Mouse (Mus musculus) heart, embryonic 10.5 days (tissue): ENCODE measurements at regions not wholly inside any gene's neighbourhood (a gene's known extent, or its start where the extent isn't known, plus 50 kb on each side); places are given as distances from the start of the nearest gene placed in this dataset.

Source experiments
- DNase-seq: peaks from one replicate; pipeline ENCODE4 v3.0.0-alpha.2; 2017; ENCODE audit warnings: low spot score
- H3K27ac ChIP-seq: fragments of 300-500 bp; sonication (generic); 2 replicates; pipeline ENCODE4 v1.5.1; 2016; ENCODE audit warnings: mild to moderate bottlenecking
- H3K27me3 ChIP-seq: fragments of 300-500 bp; sonication (generic); 2 replicates; pipeline ENCODE4 v1.6.1; 2016; ENCODE audit warnings: mild to moderate bottlenecking; ENCODE audit not compliant: poor library complexity, insufficient read depth, severe bottlenecking
- H3K36me3 ChIP-seq: fragments of 300-500 bp; sonication (generic); 2 replicates; pipeline ENCODE4 v1.6.1; 2016; ENCODE audit warnings: mild to moderate bottlenecking, moderate library complexity
- H3K4me1 ChIP-seq: fragments of 300-500 bp; sonication (generic); 2 replicates; pipeline ENCODE4 v1.6.1; 2016; ENCODE audit warnings: mild to moderate bottlenecking
- H3K4me3 ChIP-seq: fragments of 300-500 bp; sonication (generic); 2 replicates; pipeline ENCODE4 v1.5.1; 2016; ENCODE audit warnings: mild to moderate bottlenecking, moderate library complexity
- H3K9me3 ChIP-seq: fragments of 300-500 bp; sonication (generic); 2 replicates; pipeline ENCODE4 v1.6.1; 2016; ENCODE audit warnings: mild to moderate bottlenecking, moderate library complexity
- WGBS: fragments of 180-500 bp; shearing (Covaris S2); methylation state at CpG from one replicate; pipeline ENCODE4 v1.1.7; 2016; 5-methylcytosine and 5-hydroxymethylcytosine counted together

DNA sequence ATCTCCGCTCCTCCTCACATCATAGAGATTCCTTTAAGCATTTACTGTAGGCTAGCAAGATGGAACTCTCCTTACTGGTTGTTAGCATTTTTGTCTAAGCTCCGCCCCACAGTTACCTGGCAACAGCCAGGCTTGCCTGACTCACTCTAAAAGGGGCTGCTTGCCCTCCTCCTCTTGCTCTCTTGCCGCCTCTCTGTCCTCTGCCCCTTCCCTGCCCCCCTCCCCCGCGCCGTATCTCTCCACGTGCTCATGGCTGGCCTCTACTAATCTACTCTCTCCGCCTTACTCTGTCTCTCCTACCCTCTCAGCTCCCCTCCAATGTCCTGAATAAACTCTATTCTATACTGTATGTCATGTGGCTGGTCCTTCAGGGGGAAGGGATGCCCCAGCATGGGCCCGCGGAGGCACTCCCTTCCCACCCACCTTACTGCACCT, 59.9 kb upstream of the Zfp644 start:
- Histone ChIP-seq H3K27me3 (peaks cover 33% of the 10 kb centered on the region), H3K36me3 (no peaks in the 10 kb centered on the region), H3K9me3 (no peaks in the 10 kb centered on the region), H3K4me3 (peak overlapping the region; percentile 50), H3K27ac (peak overlapping the region; percentile 10; the same call in 1 of the 2 replicates), H3K4me1 (peaks cover 11% of the 10 kb centered on the region)
- 3% methylated on average over 10 of the region's 10 CpGs for WGBS
- peak; percentile 86 for DNase-seq

- Histone ChIP-seq H3K4me3 (no peak overlapping the region), H3K4me1 (peaks cover 11% of the 10 kb centered on the region), H3K27ac (no peak overlapping the region), H3K27me3 (peaks cover 23% of the 10 kb centered on the region), H3K36me3 (no peaks in the 10 kb centered on the region), H3K9me3 (no peaks in the 10 kb centered on the region)
- 81% methylated on average over 1 of the region's 1 CpGs for whole genome bisulfite sequencing
- DNase-seq: no peak
Observed at GRCm38 (mm10) chr5:106753289-106753688, 56.2 kb upstream of the Zfp644 start.

- no peak overlapping the region for H3K27ac ChIP-seq
- no peaks in the 10 kb centered on the region for H3K27me3 ChIP-seq
- WGBS: 84% methylated on average over 2 of the region's 2 CpGs
Observed at GRCm38 (mm10) chr5:106750168-106750567, 53.1 kb upstream of the Zfp644 start.

DNA sequence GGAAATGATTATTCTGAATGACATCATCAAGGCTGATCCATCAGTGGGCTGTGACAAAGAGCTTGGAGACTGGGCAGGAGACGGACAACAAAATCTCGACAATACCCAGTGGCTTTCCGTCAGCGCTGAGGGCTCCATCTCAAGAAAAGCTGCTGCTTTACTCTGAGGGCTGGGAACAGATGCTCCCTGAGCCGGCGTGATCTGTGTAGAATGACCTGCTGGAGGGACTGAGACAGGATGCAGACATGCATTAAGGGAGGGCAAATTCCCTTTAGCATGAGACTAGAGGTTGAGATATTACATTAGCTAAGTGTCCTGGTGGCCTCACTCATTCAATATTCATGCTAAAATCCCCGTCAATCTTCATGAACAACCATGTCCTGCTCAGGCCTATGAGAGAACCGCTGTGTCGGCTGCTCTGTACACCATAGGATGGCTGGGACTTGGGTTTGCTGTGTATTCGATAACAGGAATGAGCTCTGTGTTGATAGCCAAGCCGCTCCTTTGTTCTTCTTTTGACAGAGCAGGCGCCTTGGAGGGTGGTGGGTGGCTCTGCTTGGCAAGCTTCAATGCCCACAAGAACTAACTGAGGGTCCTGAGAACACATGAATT, 51.5 kb upstream of the Zfp644 start:
- H3K4me3 ChIP-seq: no peak overlapping the region
- DNase-seq: no peak
- 67% methylated on average over 12 of the region's 12 CpGs for WGBS

More at GRCm38 (mm10) chr5:106750168-106750567, 53.1 kb upstream of the Zfp644 start:
- Histone ChIP-seq H3K9me3 (no peaks in the 10 kb centered on the region), H3K4me1 (no peaks in the 10 kb centered on the region), H3K4me3 (no peak overlapping the region), H3K36me3 (no peaks in the 10 kb centered on the region)
- DNase-seq: no peak

More for the DNA sequence above, 51.5 kb upstream of the Zfp644 start:
- no peaks in the 10 kb centered on the region for H3K27me3 ChIP-seq
- no peak overlapping the region for H3K27ac ChIP-seq
- no peaks in the 10 kb centered on the region for H3K36me3 ChIP-seq
- no peaks in the 10 kb centered on the region for H3K9me3 ChIP-seq
- H3K4me1 ChIP-seq: no peaks in the 10 kb centered on the region
